Mouse (Mus musculus): Measurements from ENCODE around the gene Srpk3. TPM values are rescaled to one million over a fixed set of nuclear protein-coding genes. Genes with fewer than 3 reads are reported as not detected.
A peak's percentile ranks its signal among the peaks of the same experiment; 100 is the strongest.

Gene Srpk3
- polyA plus RNA-seq, 1 experiment from 2014 or later = 2.9 TPM

- peak overlapping the region; percentile 74 for H3K4me3 ChIP-seq (ENCODE audit: low read depth, low read length)
- no peak for ATAC-seq (ENCODE audit: low read depth)
- peak overlapping the region; percentile 69 for H3K4me2 ChIP-seq (ENCODE audit: low read depth, low read length)
- H3K4me1 ChIP-seq (ENCODE audit: control insufficient read depth, low read depth, low read length) = peaks cover 3% of the 10 kb centered on the region
- no peaks in the 10 kb centered on the region for H3K27me3 ChIP-seq (ENCODE audit: control insufficient read depth, insufficient read depth, low read depth, low read length)
- H3K9ac ChIP-seq (ENCODE audit: low read depth, low read length) = peak overlapping the region; percentile 80
- WGBS (ENCODE audit: insufficient replicate concordance) = 72% methylated on average over 1 of the region's 1 CpGs
- H3K9me3 ChIP-seq (replicated peaks; ENCODE audit: control insufficient read depth, low read length) = no peaks in the 10 kb centered on the region
- H3K36me3 ChIP-seq (ENCODE audit: control insufficient read depth, insufficient read depth) = no peaks in the 10 kb centered on the region; the same call in 1 of the 2 replicates
- H3K27ac ChIP-seq (ENCODE audit: low read length) = no peak overlapping the region
These were observed 14.3 kb downstream of the Srpk3 start for GRCm38 (mm10) chrX:73788501-73788900.

- Histone ChIP-seq H3K36me3 (ENCODE audit: control insufficient read depth, insufficient read depth) (no peaks in the 10 kb centered on the region; the same call in 1 of the 2 replicates), H3K9me3 (replicated peaks; ENCODE audit: control insufficient read depth, low read length) (no peaks in the 10 kb centered on the region), H3K4me1 (ENCODE audit: control insufficient read depth, low read depth, low read length) (no peaks in the 10 kb centered on the region; the same call in none of the 2 replicates), H3K9ac (ENCODE audit: low read depth, low read length) (no peak overlapping the region), H3K4me3 (ENCODE audit: low read depth, low read length) (no peak overlapping the region), H3K4me2 (ENCODE audit: low read depth, low read length) (no peak overlapping the region), H3K27me3 (ENCODE audit: control insufficient read depth, insufficient read depth, low read depth, low read length) (no peaks in the 10 kb centered on the region), H3K27ac (ENCODE audit: low read length) (no peak overlapping the region)
- ATAC-seq (ENCODE audit: low read depth) = no peak
These were observed 18.8 kb downstream of the Srpk3 start for GRCm38 (mm10) chrX:73793039-73793438.

- WGBS (ENCODE audit: insufficient replicate concordance) = 13% methylated on average over 1 of the region's 1 CpGs
- Histone ChIP-seq H3K27me3 (ENCODE audit: control insufficient read depth, insufficient read depth, low read depth, low read length) (no peaks in the 10 kb centered on the region), H3K27ac (ENCODE audit: low read length) (no peak overlapping the region), H3K9ac (ENCODE audit: low read depth, low read length) (no peak overlapping the region), H3K9me3 (replicated peaks; ENCODE audit: control insufficient read depth, low read length) (no peaks in the 10 kb centered on the region), H3K4me2 (ENCODE audit: low read depth, low read length) (no peak overlapping the region), H3K36me3 (ENCODE audit: control insufficient read depth, insufficient read depth) (no peaks in the 10 kb centered on the region; the same call in 1 of the 2 replicates), H3K4me1 (ENCODE audit: control insufficient read depth, low read depth, low read length) (no peaks in the 10 kb centered on the region; the same call in none of the 2 replicates), H3K4me3 (ENCODE audit: low read depth, low read length) (no peak overlapping the region)
- ATAC-seq (ENCODE audit: low read depth) = no peak
These were observed 19.3 kb downstream of the Srpk3 start for GRCm38 (mm10) chrX:73793505-73793904.

GRCm38 (mm10) chrX:73797511-73797910 lies 23.3 kb downstream of the Srpk3 start:
- H3K9ac ChIP-seq (ENCODE audit: low read depth, low read length) = no peak overlapping the region
- no peak for ATAC-seq (ENCODE audit: low read depth)

GRCm38 (mm10) chrX:73798502-73798901 lies 24.3 kb downstream of the Srpk3 start:
- peak; percentile 54; the same call in 1 of the 2 replicates for ATAC-seq (ENCODE audit: low read depth)
- 27% methylated on average over 9 of the region's 9 CpGs for WGBS (ENCODE audit: insufficient replicate concordance)

More at GRCm38 (mm10) chrX:73797511-73797910, 23.3 kb downstream of the Srpk3 start:
- no peak overlapping the region for H3K4me3 ChIP-seq (ENCODE audit: low read depth, low read length)
- H3K4me2 ChIP-seq (ENCODE audit: low read depth, low read length) = no peak overlapping the region
- WGBS (ENCODE audit: insufficient replicate concordance) = 61% methylated on average over 2 of the region's 2 CpGs
- H3K9me3 ChIP-seq (replicated peaks; ENCODE audit: control insufficient read depth, low read length) = no peaks in the 10 kb centered on the region
- H3K4me1 ChIP-seq (ENCODE audit: control insufficient read depth, low read depth, low read length) = no peaks in the 10 kb centered on the region
- H3K27ac ChIP-seq (ENCODE audit: low read length) = no peak overlapping the region
- H3K27me3 ChIP-seq (ENCODE audit: control insufficient read depth, insufficient read depth, low read depth, low read length) = no peaks in the 10 kb centered on the region; the same call in 1 of the 2 replicates
- H3K36me3 ChIP-seq (ENCODE audit: control insufficient read depth, insufficient read depth) = no peaks in the 10 kb centered on the region

GRCm38 (mm10) chrX:73805814-73806213 lies 31.6 kb downstream of the Srpk3 start:
- 78% methylated on average over 1 of the region's 1 CpGs for WGBS (ENCODE audit: insufficient replicate concordance)
- Histone ChIP-seq H3K4me1 (ENCODE audit: control insufficient read depth, low read depth, low read length) (no peaks in the 10 kb centered on the region), H3K27me3 (ENCODE audit: control insufficient read depth, insufficient read depth, low read depth, low read length) (no peaks in the 10 kb centered on the region; the same call in 1 of the 2 replicates), H3K36me3 (ENCODE audit: control insufficient read depth, insufficient read depth) (no peaks in the 10 kb centered on the region), H3K9me3 (replicated peaks; ENCODE audit: control insufficient read depth, low read length) (no peaks in the 10 kb centered on the region), H3K4me2 (ENCODE audit: low read depth, low read length) (no peak overlapping the region), H3K27ac (ENCODE audit: low read length) (no peak overlapping the region), H3K4me3 (ENCODE audit: low read depth, low read length) (no peak overlapping the region), H3K9ac (ENCODE audit: low read depth, low read length) (no peak overlapping the region)
- ATAC-seq (ENCODE audit: low read depth) = no peak

More at GRCm38 (mm10) chrX:73798502-73798901, 24.3 kb downstream of the Srpk3 start:
- no peak overlapping the region for H3K27ac ChIP-seq (ENCODE audit: low read length)
- no peaks in the 10 kb centered on the region for H3K4me1 ChIP-seq (ENCODE audit: control insufficient read depth, low read depth, low read length)
- H3K27me3 ChIP-seq (ENCODE audit: control insufficient read depth, insufficient read depth, low read depth, low read length) = no peaks in the 10 kb centered on the region; the same call in 1 of the 2 replicates
- H3K4me3 ChIP-seq (ENCODE audit: low read depth, low read length) = no peak overlapping the region
- H3K9ac ChIP-seq (ENCODE audit: low read depth, low read length) = no peak overlapping the region
- H3K36me3 ChIP-seq (ENCODE audit: control insufficient read depth, insufficient read depth) = no peaks in the 10 kb centered on the region
- H3K9me3 ChIP-seq (replicated peaks; ENCODE audit: control insufficient read depth, low read length) = no peaks in the 10 kb centered on the region
- no peak overlapping the region for H3K4me2 ChIP-seq (ENCODE audit: low read depth, low read length)

- no peak overlapping the region for H3K9ac ChIP-seq (ENCODE audit: low read depth, low read length)
- H3K9me3 ChIP-seq (replicated peaks; ENCODE audit: control insufficient read depth, low read length) = no peaks in the 10 kb centered on the region
- no peaks in the 10 kb centered on the region; the same call in 1 of the 2 replicates for H3K27me3 ChIP-seq (ENCODE audit: control insufficient read depth, insufficient read depth, low read depth, low read length)
- H3K4me1 ChIP-seq (ENCODE audit: control insufficient read depth, low read depth, low read length) = no peaks in the 10 kb centered on the region
- H3K4me3 ChIP-seq (ENCODE audit: low read depth, low read length) = no peak overlapping the region
- 13% methylated on average over 14 of the region's 14 CpGs for WGBS (ENCODE audit: insufficient replicate concordance)
- H3K4me2 ChIP-seq (ENCODE audit: low read depth, low read length) = no peak overlapping the region
- no peak overlapping the region for H3K27ac ChIP-seq (ENCODE audit: low read length)
- no peaks in the 10 kb centered on the region for H3K36me3 ChIP-seq (ENCODE audit: control insufficient read depth, insufficient read depth)
- no peak for ATAC-seq (ENCODE audit: low read depth)
These were observed 40.9 kb downstream of the Srpk3 start for GRCm38 (mm10) chrX:73815072-73815471.

GRCm38 (mm10) chrX:73816596-73817314 lies 42.5 kb downstream of the Srpk3 start:
- Histone ChIP-seq H3K4me1 (ENCODE audit: control insufficient read depth, low read depth, low read length) (no peaks in the 10 kb centered on the region), H3K4me2 (ENCODE audit: low read depth, low read length) (no peak overlapping the region), H3K27ac (ENCODE audit: low read length) (no peak overlapping the region), H3K9me3 (replicated peaks; ENCODE audit: control insufficient read depth, low read length) (no peaks in the 10 kb centered on the region), H3K27me3 (ENCODE audit: control insufficient read depth, insufficient read depth, low read depth, low read length) (peaks cover 2% of the 10 kb centered on the region; the same call in 1 of the 2 replicates), H3K4me3 (ENCODE audit: low read depth, low read length) (no peak overlapping the region), H3K36me3 (ENCODE audit: control insufficient read depth, insufficient read depth) (no peaks in the 10 kb centered on the region), H3K9ac (ENCODE audit: low read depth, low read length) (no peak overlapping the region)
- WGBS (ENCODE audit: insufficient replicate concordance) = 26% methylated on average over 3 of the region's 3 CpGs
- ATAC-seq (ENCODE audit: low read depth) = no peak

- Histone ChIP-seq H3K4me1 (ENCODE audit: control insufficient read depth, low read depth, low read length) (no peaks in the 10 kb centered on the region), H3K27ac (ENCODE audit: low read length) (no peak overlapping the region), H3K9ac (ENCODE audit: low read depth, low read length) (no peak overlapping the region), H3K36me3 (ENCODE audit: control insufficient read depth, insufficient read depth) (no peaks in the 10 kb centered on the region), H3K4me2 (ENCODE audit: low read depth, low read length) (no peak overlapping the region), H3K4me3 (ENCODE audit: low read depth, low read length) (peak overlapping the region; percentile 47; the same call in 1 of the 2 replicates), H3K9me3 (replicated peaks; ENCODE audit: control insufficient read depth, low read length) (no peaks in the 10 kb centered on the region), H3K27me3 (ENCODE audit: control insufficient read depth, insufficient read depth, low read depth, low read length) (peaks cover 33% of the 10 kb centered on the region)
- WGBS (ENCODE audit: insufficient replicate concordance) = 19% methylated on average over 17 of the region's 17 CpGs
- no peak for ATAC-seq (ENCODE audit: low read depth)
These were observed 49.5 kb downstream of the Srpk3 start for GRCm38 (mm10) chrX:73823747-73824146.

All from liver, embryonic 16.5 days (tissue).